Mouse (Mus musculus) regulatory T cell (primary cell): ENCODE results near the gene Fam209.

ENCODE experiments used
- in situ Hi-C: fragments of 300-600 bp; cut with MboI, MseI; formaldehyde crosslinking; loops from one replicate; pipeline ENCODE4 v1.15.1; 2025; ENCODE audit warnings: high pct_unique_total_duplicates

Fam209 gene

DNA sequence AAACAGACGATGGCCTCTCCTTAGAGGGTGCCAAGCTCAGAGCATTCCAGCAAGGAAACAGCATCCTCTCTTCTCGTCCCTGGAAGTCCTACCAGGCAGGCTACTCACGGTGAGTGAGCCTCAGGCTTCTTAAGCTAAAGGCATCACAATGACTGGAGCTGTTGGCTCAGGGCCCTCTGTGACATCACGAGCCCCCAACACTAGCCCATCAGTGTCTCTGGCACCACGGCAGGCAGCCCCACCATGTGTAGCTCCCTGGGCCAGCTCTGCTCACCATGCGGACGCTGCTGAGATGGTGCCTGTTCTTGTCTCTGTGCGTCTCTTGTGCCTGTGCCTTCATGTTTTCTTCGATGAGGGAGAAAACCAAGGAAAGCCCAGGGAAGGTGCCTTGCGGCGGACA lies at the start of gene Fam209:
Gene Fam209, plus strand, starts transcription at position 203 of the 400 bp plus-strand sequence.
- in situ Hi-C loops: no loop called here

DNA sequence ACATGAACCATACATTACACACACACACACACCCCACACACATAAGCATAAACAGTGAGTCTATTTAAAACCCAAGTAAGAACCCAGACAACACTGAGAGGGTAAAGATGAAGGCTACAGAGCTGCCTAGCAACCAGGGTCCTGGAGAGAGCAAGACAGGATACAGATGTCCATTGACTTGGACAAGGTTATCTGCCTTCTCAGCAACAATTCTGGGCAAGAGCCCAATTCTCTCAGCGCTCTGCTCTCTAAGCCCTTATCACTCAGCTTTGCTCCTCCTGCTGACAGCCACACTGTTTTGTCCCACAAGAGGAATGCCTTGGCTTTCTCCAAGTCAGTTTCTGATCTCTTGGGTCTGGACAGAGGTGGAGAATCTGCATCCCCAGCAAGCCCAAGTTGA lies 41.7 kb upstream of the Fam209 start:
- in situ Hi-C loops: no loop called here

DNA sequence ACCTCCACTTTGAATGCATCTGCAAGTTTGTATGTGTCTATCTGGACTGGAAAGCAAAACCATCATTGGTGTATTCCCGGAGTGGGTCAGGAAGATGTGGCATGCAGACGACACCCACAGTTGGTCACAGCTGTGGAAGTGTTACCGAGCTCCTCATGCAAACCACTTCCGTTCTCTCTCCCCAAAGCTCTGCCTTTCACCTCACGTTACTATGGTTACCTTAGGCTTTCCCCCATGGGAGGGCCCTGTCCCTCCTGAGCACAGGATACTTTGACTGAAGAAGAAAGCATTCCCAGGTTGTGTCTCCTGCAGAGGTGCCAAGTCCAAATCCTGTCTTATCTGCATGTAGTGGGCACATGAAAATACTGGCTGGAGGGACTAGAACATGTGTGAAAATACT lies 38.6 kb upstream of the Fam209 start:
- in situ Hi-C loops: no loop called here

DNA sequence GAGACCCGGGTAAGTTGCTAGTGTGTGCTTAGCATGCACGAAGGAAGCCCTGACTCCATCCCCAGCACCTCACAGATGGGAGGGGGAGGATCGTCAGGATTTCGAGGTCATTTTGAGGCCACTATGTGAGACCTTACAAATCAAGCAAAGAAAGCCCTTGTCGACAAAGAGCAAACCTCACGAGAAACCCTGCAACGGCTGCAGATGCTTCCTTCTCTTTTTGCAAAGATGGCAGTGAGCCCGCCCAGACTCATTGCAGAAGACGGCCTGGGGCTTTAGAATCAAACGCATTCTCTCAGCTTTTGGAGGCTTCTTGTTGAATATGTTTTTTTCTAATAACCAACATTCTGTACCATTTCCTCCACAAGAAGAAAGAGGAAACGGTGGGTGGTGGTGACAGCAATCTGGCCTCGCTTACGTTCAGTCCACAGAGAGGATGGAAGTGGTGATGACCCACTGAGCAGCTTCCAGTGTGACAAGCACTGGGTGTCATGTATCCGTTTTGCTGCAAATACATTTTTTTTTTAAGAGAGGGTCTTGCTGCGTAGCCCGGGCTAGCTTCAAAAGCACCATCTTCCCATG lies 34.9 kb upstream of the Fam209 start:
- in situ Hi-C loops: loop anchor here (5.0 kb wide), 1 partner anchor 60 kb away; no protein-coding TSS in a partner anchor

DNA sequence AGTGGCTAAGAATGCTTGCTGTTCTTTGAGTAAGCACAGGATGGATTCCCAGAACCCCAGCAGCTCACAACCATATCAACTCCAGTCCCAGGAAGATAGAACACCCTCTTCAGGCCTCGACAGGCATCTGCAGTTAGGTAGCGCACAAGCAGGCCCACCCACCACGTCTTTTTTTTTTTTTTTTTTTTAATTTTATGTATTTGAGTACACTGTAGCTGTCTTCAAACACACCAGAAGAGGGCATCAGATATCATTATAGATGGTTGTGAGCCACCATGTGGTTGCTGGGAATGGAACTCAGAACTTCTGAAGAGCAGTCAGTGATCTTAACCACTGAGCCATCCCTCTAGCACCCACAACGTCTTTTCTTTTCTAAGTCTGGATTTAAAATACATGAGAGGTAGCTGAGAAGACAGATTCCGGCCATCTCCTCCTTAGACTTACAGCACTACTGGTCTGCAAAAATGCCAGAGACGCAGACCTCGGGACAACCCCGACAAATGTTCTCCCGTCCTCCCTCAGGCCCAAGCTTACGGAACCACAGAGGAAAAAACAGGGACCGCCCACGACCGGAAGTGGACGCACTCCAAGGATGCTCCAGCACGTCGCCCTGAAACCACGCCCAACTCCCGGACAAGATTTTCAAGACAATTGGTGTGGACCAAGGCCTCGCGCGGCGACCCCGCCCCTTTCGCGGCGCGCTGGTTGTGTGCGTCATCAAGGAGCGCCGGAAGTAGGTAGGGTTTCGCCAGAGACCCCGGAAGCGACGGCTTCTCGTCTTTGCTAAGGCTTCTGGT lies 32.3 kb upstream of the Fam209 start, which contains the start of gene Rtf2:
Gene Rtf2, plus strand, starts transcription at position 714 of the 797 bp plus-strand sequence.
- in situ Hi-C loops: loop anchor here (5.0 kb wide), 1 partner anchor 63 kb away; no protein-coding TSS in a partner anchor

DNA sequence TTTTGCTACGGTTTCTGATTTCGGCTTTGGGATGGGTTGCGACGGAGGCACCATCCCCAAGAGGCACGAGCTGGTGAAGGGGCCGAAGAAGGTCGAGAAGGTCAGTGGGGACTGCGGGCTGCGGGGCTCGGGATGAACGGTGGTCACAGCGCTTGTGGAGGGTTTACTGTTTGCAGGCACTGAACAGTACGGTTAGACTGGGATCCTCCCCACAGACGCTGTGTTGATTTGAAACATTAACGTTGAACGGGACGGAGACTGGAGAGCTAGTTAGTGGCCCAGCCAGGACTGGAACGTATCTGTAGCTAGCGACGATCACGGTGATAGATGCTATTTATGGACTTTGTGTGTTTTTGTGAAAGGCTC lies 31.7 kb upstream of the Fam209 start:
- in situ Hi-C loops: no loop called here

DNA sequence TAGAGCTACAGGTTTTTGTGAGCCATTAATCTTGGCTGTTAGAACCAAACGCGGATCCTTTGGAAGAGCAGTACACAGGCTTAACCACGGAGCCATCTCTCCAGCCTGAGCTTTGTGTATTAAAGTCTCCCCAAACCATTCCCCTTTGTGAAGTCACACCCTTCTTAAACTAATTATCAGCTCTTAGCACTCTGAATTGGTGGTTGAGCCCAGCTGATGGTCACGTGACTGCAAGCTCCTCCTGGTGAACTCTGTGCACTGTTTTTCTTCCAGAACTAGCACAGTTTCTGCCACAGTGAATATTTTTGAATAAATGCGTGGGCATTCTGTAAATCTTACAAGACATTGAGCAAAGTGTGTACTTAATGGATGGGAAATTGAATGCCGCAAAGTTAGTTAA lies 31.1 kb upstream of the Fam209 start:
- in situ Hi-C loops: no loop called here

DNA sequence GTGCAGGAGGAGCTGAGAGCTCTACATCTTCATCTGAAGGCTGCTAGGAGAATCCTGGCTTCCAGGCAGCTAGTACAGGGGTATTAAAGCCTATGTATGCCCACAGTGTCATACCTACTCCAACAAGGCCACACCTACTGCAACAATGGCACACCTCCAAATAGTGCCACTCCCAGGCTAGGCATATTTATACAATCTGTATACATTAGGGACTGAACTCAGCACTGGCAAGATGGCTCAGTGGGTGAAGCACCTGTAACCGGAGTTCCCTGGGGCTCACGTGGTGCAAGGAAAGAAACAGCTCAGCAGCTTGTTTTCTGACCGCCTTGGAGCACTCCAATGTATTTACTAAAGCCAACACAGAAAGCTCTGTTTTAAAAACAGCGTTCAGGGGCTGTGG lies 26.7 kb upstream of the Fam209 start:
- in situ Hi-C loops: no loop called here

DNA sequence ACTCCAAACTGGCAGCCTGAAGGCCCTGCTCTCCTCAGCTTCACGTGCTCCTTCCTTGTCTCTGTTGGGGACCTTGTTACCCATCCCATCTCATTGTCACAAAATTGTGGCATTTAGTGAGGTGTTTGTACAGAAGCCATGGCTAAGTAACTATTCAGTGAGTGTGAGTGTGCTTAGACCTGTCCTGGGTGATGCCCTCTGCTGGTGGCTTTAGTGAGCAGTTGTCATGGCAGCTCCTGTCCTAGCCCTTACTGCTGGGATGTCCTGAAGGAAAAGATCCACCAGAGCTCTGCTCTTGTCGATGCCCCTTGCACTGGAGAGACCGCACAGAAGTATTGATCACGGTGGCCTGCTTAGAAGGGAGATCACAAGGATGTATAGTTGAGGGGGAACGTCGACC lies 25.0 kb upstream of the Fam209 start:
- in situ Hi-C loops: no loop called here

DNA sequence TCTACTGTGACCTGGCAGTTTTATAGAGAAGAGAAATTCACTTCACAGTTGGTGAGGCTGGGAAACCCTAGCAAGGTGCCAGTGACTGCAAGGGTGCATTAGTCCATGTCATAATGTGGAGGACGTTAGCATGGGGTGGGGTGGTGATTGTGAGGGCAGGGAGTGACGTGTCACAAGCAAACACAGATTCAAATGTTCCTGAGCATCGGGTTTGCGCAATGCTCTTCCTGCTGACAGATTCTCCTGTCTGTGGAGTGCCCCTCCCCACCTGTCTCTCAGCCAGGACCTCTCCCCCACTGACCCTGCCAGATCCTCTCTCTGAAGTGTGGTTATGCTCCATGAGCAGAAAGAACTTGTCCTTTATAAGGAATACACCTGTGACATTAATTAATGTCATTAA lies 24.0 kb upstream of the Fam209 start:
- in situ Hi-C loops: no loop called here

DNA sequence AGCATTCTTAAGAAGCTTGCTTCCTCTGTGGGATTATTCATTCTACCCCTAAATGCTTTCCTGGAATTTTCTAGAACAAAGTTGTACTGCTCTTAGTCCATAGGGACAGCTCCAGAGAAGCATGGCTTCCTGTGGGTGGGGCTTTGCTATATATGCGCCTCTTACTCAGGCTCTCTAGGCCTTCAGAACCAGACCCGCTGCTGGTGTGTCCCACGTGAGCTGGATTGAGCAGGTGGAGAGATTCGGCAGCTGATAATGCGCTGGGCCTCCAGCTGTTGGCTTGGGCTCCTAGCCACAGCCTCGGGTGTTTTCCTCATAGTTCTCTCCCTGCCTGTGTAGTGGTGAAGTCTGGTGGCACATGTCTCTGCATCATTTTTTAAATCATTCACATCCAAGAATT lies 21.7 kb upstream of the Fam209 start:
- in situ Hi-C loops: no loop called here

DNA sequence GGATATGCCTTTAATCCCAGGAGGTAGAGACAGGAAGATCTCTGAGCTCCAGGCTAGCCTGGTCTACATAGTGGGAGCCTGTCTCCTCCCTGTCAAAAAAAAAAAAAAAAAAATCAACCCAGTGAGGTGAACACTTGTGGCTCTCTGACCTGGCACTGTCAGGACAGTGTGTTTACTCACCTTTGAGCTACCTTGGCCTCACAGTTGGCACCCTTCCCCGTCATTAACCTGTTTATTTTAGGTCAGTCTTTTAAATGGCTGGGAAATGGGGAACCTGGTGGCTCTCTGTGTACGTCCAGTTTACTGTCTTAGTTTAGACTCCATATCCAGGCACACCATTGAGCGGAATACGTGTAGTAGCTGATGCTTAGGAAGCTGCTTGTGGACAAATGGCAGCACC lies 20.3 kb upstream of the Fam209 start:
- in situ Hi-C loops: no loop called here

DNA sequence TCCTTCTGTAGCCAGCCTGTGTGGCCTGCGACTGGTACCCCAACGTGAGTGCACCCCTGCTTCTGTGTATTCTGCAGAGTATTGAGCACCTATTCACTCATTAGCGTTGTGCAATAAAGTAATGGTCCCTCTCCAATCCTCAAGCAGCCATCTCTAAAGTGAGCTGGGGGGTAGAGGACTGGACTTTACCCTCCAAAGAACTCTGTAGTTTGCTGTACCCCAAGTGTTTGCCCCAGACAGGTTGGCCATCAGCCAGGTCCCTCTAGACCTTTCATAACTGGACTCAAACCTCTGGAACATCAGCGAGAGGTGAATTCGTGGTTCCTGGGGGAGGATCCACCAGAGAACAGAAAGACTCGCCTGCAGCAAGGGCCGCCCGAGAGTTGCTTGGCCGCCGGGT lies 19.9 kb upstream of the Fam209 start:
- in situ Hi-C loops: no loop called here

DNA sequence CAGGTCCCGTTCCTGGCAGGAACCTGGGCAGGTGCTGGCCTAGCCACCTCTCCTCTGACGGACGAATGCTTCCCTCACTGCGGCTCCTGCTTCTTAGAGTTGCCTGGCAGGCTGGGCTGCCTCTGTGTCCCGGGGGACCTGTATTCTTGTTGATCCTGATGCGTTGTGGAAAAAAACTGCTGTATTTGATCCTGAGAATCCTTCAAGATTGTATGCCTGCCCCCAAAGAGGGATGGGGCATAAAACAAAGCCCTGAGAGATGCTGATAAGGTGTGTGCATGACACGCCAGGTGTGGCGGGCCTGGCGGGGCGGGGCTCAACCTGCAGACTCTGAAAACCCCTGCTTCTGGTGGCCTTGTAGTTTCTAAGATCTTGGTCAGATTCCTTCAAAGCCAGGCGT lies 13.8 kb upstream of the Fam209 start, which contains the start of gene Gcnt7:
Gene Gcnt7, minus strand, starts transcription at position 101 of the 400 bp plus-strand sequence.
- in situ Hi-C loops: no loop called here

DNA sequence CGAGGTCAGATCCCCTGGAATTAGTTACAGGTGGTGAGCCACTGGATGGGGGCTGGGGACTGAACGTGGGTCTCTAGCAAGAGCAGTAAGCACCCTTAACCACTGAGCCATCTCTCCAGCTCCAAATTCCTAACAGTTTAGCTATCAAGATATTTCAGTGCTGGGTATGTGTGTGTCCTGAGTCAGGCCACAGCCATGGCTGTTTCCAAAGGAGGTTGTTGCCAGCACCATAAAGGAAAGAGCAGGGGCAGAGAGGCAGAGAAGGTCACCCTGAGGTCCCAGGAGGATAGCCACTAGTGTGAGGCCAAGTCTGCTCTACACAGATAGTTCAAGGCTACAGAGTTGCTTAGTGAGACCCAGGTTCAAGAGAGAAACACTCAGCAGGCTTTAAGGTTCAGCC lies 11.7 kb upstream of the Fam209 start:
- in situ Hi-C loops: loop anchor here (10.0 kb wide), 1 partner anchor 1596 kb away; no protein-coding TSS in a partner anchor

DNA sequence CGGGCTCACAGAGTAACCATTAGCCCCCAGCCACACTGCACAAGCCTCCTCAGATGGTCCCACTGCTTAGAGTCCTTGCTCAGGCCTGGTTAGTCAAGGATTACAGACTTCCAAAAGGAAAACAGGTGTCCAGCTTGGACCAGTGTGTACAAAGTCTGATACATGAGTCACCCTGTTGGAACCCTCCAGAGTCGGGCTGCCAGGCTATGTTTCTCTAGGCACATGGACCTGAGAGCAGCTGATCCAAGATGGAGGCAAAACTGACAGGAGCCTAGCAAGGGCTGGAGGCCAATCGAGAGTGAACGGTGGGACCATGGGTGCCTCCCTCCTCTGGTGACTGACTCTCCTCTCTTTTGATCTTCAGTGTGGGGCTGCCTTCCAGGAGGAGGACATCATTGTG lies 9.5 kb upstream of the Fam209 start:
- in situ Hi-C loops: loop anchor here (10.0 kb wide), 1 partner anchor 1598 kb away; no protein-coding TSS in a partner anchor

DNA sequence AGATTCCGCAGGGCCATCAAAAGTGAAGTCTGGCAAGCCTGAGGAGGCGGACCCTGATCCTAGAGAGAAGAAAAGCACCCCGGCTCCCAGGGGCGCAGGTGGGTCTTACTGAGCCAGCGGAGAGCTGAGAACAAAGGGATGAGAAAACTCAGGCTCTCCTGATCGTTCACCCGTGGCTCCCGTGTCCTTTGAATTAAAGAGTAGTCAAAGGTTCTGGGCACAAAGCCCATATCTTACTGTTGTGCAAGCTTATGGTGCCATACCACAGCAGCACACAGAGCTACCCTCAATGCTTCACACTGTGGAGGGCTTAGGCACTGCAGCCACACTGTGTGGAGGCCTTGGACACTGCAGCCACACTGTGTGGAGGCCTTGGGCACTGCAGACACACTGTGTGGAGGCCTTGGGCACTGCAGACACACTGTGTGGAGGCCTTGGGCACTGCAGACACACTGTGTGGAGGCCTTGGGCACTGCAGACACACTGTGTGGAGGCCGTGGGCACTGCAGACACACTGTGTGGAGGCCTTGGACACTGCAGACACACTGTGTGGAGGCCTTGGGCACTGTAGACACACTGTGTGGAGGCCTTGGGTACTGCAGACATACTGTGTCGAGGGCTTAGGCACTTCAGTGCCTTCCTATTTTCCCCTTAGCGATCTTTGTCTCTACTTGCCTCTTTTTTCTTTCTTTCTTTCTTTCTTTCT lies 5.7 kb upstream of the Fam209 start:
- in situ Hi-C loops: loop anchor here (10.0 kb wide), 1 partner anchor 1602 kb away; no protein-coding TSS in a partner anchor

DNA sequence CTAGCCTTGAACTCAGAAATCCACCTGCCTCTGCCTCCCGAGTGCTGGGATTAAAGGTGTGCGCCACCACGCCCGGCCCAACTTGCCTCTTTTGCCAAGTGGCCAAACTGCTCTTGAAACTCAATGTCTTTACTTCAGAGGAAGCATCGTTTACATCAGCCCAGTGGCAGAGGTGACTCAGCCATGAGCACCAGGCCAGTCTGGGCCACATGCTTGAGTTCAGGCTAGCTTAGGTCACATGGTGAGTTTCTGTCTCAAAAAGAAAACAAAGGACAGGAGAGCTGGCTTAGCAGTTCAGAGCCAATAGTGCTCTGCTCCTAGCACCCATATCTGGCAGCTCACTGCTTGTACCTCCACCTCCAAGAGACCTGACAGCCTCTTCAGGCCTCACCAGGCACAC lies 5.1 kb upstream of the Fam209 start:
- in situ Hi-C loops: loop anchor here (10.0 kb wide), 1 partner anchor 1602 kb away; no protein-coding TSS in a partner anchor

DNA sequence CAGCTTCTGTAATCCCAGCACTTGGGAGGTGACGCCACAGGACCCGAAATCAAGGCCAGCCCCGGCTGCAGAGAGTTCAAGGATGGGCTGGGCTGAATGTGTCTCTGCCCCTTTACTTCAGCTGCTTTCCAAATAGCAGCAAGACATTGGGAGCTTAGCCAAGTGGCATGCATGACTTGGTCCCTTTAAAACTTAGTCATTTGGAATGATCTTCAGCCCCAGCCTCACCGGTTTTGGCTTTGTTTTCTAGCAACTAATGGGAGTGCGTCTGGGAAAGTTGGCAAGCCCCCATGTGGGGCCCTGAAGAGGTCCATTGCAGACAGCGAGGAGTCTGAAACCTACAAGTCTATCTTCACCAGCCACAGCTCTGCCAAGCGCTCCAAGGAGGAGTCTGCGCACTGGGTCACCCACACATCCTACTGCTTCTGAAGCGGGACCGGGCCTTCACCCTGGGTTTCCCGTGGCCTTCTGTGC lies 3.9 kb upstream of the Fam209 start:
- in situ Hi-C loops: loop anchor here (10.0 kb wide), 1 partner anchor 1604 kb away; no protein-coding TSS in a partner anchor

DNA sequence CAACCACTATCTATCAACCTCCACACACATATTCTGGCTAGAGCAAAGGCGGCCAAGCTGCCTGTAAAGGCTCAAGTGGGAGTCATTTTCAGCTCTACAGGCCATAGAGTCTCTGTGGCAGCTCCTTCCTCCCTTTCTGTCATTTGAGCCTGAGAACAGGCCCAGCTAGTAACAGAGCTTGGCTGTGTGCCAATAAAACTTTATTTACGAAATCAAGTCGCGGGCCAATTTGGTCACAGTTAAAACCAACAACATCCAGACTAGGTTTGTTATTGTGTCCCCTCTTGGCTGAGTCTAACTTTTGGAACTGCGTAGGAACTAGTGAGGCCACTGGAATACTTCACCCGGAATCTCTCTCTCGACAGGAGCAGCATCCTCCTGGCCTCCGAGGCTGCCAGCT lies 1.3 kb downstream of the Fam209 start:
- in situ Hi-C loops: no loop called here

DNA sequence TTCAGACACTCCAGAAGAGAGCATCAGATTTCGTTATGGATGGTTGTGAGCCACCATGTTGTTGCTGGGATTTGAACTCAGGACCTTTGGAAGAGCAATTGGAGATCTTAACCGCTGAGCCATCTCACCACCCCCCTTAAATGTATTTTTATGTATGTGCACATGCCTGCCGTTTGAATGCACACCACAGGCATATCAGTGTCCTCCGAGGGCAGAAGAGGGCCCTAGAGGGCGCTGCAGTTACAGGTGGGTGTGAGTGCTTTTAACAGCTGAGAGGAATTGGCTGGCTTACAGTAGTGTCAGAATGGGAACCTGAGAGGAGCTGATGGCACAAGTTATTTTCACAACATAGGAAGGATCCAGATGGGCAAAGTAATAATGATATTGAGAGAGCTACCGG lies 2.6 kb downstream of the Fam209 start:
- in situ Hi-C loops: no loop called here

DNA sequence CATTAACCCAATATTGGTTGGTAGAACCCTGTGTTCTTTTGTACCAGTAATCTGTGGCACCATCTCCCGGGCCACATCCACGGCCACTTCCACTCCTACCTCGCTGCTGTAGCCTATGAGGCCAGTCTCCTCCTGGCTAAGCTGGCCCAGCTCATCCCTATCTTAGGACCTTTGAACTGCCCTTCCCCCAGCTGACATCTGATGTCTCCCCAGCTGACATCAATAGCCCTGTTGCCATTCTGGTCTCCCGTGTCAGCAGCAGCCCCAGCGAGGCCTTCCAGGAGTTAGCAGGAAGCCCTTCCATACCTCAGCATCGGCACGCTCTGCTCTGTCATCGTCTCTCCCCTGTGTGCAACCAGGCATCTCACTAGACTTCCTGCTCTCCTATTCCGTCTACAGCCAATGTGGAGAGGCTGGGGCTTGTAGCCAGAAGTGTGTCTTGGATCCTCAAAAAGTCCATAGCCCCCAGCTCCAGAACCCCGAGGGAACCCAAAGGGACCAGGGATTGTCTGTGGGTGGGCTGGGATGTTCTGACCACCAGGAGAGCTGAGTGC lies 4.5 kb downstream of the Fam209 start:
- in situ Hi-C loops: no loop called here
